Mouse (Mus musculus): ENCODE results near the gene Elp5. TPM values are rescaled to one million over a fixed set of nuclear protein-coding genes. Genes with fewer than 3 reads are reported as not detected.
"Not testable (repeated sequence)": the region's sequence is repeated elsewhere in the genome, so short reads cannot be mapped to it uniquely, and the experiment has no call there.

The Elp5 gene
- polyA plus RNA-seq, 1 experiment from 2014 or later, result 111 TPM

DNA sequence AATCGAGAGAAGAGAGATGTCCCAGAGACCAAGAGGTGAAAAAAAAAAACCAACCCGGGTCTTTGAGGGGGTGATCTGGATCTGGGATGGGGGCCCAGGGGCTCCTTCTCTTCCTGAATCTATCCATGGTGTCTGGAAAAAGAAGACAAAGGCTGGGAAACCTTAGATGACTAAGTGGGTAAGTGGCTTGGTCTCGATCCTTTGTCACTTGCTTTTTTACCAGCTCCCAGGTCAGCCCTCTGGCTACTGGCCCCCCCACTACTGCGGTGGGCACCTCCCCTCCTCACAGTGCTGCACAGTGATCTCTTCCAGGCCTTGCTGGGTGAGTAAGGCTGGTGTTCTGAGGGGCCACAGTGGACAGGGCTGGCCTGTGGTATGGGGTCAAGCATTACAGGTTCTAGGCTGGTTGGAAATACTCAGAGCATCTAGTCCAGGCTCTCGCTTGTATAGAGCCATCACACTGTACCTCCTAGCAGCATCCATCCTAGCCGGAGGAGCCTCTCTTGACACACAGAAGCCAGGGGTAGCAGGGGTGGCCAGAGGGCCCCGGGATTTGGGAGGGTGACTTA is 35.0 kb upstream of the Elp5 start:
- H3K9ac ChIP-seq (replicated peaks; ENCODE audit: low read depth, low read length), result no peak overlapping the region
- no peak overlapping the region for H3K27ac ChIP-seq (ENCODE audit: low read length)
- no peak for ATAC-seq (ENCODE audit: insufficient number of reproducible peaks, insufficient read depth, low FRiP score, low read depth)
- H3K9me3 ChIP-seq (ENCODE audit: control insufficient read depth, low read depth, low read length), result no peaks in the 10 kb centered on the region
- H3K36me3 ChIP-seq (ENCODE audit: control insufficient read depth, insufficient read depth, low read length), result peaks cover 6% of the 10 kb centered on the region
- peaks cover 37% of the 10 kb centered on the region for H3K4me1 ChIP-seq (ENCODE audit: control insufficient read depth, insufficient read depth, low read length)
- peak overlapping the region; percentile 86; the same call in 1 of the 2 replicates for H3K4me2 ChIP-seq (replicated peaks; ENCODE audit: low read depth, low read length)
- no peak overlapping the region for H3K4me3 ChIP-seq (ENCODE audit: low read depth, low read length)
- H3K27me3 ChIP-seq (ENCODE audit: control insufficient read depth, insufficient read depth, low read length), result no peaks in the 10 kb centered on the region
- 34% methylated on average over 7 of the region's 7 CpGs for whole genome bisulfite sequencing

DNA sequence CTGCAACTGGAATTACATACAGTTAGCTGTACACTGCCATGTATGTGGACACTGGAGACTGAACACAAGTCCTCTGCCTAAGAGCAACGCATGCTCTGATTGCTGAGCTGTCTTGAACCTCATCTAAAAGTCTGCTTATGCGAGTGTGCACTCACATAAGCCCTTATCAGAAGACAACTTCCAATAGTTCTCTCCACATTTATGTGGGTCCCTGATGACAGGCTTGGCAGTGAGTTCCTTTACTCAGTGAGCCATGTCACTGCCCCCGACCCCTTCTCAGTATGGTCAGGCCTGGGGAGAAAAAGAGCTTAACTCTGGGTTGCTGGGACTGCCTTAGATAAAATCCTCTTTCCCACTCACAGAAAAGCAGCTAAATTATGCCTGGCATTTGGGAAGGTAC is 34.4 kb upstream of the Elp5 start, which contains the start of gene Dlg4:
Dlg4 (plus strand) TSS at position 274 of the 400 bp plus-strand sequence.
- H3K27ac ChIP-seq (ENCODE audit: low read length), result peak within 1 kb of the TSS; percentile 89
- peaks cover 13% of the 10 kb centered on the region for H3K36me3 ChIP-seq (ENCODE audit: control insufficient read depth, insufficient read depth, low read length)
- peak within 1 kb of the TSS; percentile 62; the same call in 1 of the 2 replicates for H3K4me3 ChIP-seq (ENCODE audit: low read depth, low read length)
- no peak within 1 kb of the TSS for H3K9ac ChIP-seq (replicated peaks; ENCODE audit: low read depth, low read length)
- no peaks in the 10 kb centered on the region for H3K9me3 ChIP-seq (ENCODE audit: control insufficient read depth, low read depth, low read length)
- ATAC-seq (ENCODE audit: insufficient number of reproducible peaks, insufficient read depth, low FRiP score, low read depth), result no peak
- 65% methylated on average over 3 of the region's 3 CpGs for WGBS
- no peaks in the 10 kb centered on the region for H3K27me3 ChIP-seq (ENCODE audit: control insufficient read depth, insufficient read depth, low read length)
- H3K4me1 ChIP-seq (ENCODE audit: control insufficient read depth, insufficient read depth, low read length), result peaks cover 37% of the 10 kb centered on the region
- peak within 1 kb of the TSS; percentile 86 for H3K4me2 ChIP-seq (replicated peaks; ENCODE audit: low read depth, low read length)

DNA sequence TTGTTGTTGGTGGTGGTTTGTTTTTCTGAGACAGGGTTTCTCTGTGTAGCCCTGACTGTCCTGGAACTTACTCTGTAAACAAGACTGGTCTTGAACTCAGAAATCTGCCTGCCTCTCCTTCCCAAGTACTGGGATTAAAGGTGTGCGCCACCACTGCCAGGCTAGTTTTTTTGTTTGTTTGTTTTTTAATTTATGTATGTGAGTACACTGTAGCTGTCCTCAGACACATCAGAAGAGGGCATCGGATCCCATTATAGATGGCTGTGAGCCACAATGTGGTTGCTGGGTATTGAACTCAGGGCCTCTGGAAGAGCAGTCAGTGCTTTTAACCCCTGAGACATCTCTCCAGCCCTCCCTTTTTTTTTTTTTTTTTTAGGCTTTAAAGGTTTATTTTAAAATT is 33.9 kb upstream of the Elp5 start:
- H3K9ac ChIP-seq (replicated peaks; ENCODE audit: low read depth, low read length); H3K27me3 ChIP-seq (ENCODE audit: control insufficient read depth, insufficient read depth, low read length); H3K4me2 ChIP-seq (replicated peaks; ENCODE audit: low read depth, low read length); H3K4me3 ChIP-seq (ENCODE audit: low read depth, low read length); H3K9me3 ChIP-seq (ENCODE audit: control insufficient read depth, low read depth, low read length); ATAC-seq (ENCODE audit: insufficient number of reproducible peaks, insufficient read depth, low FRiP score, low read depth); H3K27ac ChIP-seq (ENCODE audit: low read length): not testable (repeated sequence)
- Histone ChIP-seq H3K4me1 (ENCODE audit: control insufficient read depth, insufficient read depth, low read length) (peaks cover 37% of the 10 kb centered on the region), H3K36me3 (ENCODE audit: control insufficient read depth, insufficient read depth, low read length) (peaks cover 17% of the 10 kb centered on the region)
- 79% methylated on average over 2 of the region's 2 CpGs for WGBS

DNA sequence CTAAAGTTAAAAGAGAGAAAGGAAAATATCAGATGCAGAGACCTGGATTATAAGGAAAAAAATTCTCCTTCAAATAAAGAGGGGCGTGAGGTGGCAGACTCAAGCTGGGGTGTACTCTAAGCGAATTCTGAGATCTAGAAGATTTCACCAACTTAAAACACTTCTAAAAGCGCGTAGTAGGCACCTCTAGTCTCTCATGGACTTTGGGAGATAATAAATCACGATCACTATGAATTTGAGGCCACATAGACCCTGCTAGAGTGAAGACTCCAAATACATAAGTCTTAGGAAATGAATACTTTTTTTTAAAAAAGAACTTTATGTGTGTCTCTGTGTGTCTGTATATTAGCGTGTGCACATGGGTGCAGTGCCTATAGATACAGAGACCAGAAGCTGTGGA is 33.4 kb upstream of the Elp5 start:
- no peaks in the 10 kb centered on the region for H3K27me3 ChIP-seq (ENCODE audit: control insufficient read depth, insufficient read depth, low read length)
- no peak overlapping the region for H3K27ac ChIP-seq (ENCODE audit: low read length)
- H3K9me3 ChIP-seq (ENCODE audit: control insufficient read depth, low read depth, low read length), result no peaks in the 10 kb centered on the region
- peaks cover 21% of the 10 kb centered on the region for H3K36me3 ChIP-seq (ENCODE audit: control insufficient read depth, insufficient read depth, low read length)
- H3K4me2 ChIP-seq (replicated peaks; ENCODE audit: low read depth, low read length), result peak overlapping the region; percentile 54; the same call in 1 of the 2 replicates
- no peak overlapping the region for H3K9ac ChIP-seq (replicated peaks; ENCODE audit: low read depth, low read length)
- WGBS, result 70% methylated on average over 6 of the region's 6 CpGs
- H3K4me3 ChIP-seq (ENCODE audit: low read depth, low read length), result no peak overlapping the region
- ATAC-seq (ENCODE audit: insufficient number of reproducible peaks, insufficient read depth, low FRiP score, low read depth), result no peak
- peaks cover 35% of the 10 kb centered on the region for H3K4me1 ChIP-seq (ENCODE audit: control insufficient read depth, insufficient read depth, low read length)

DNA sequence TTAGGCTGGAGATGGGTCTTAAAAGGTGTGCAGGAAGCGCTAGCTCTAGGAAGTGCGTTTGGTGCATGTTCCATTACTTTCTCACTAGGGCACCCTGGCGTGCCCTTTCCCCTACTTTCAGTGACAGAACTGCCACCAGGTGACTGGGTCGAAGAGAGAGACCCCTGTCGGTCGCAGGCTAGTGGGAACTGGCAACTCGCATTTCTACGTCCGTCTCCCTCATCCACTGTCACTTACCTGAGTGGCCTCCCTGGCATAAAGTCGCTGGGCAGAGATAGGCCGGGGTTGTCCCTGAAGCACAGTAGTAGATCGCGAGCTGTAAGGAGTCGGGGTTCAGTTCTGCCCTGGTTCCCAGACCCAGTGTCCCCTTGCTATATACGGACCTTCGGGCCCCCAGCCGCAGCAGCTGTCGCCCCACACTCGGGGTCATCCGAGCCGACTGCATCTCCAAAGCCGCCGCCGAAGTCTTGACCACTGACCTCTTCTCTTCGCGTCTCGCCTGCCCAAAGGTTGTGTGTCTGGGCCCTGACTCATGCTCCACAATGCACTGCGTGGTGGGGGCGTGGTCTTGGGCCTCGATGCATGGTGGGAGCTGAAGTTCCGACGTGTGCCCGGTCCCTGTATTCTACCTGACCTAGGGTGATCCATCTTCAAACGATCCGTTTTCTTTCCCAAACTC is 32.7 kb upstream of the Elp5 start, which contains the start of gene Acadvl:
Acadvl (minus strand) TSS at position 532 of the 679 bp plus-strand sequence.
- Histone ChIP-seq H3K4me2 (replicated peaks; ENCODE audit: low read depth, low read length) (peak within 1 kb of the TSS; percentile 54), H3K27me3 (ENCODE audit: control insufficient read depth, insufficient read depth, low read length) (no peaks in the 10 kb centered on the region), H3K9ac (replicated peaks; ENCODE audit: low read depth, low read length) (peak within 1 kb of the TSS; percentile 60), H3K4me3 (ENCODE audit: low read depth, low read length) (peak within 1 kb of the TSS; percentile 47), H3K9me3 (ENCODE audit: control insufficient read depth, low read depth, low read length) (no peaks in the 10 kb centered on the region), H3K4me1 (ENCODE audit: control insufficient read depth, insufficient read depth, low read length) (peaks cover 28% of the 10 kb centered on the region), H3K36me3 (ENCODE audit: control insufficient read depth, insufficient read depth, low read length) (peaks cover 28% of the 10 kb centered on the region), H3K27ac (ENCODE audit: low read length) (peak within 1 kb of the TSS; percentile 34; the same call in 1 of the 2 replicates)
- peak; percentile 82 for ATAC-seq (ENCODE audit: insufficient number of reproducible peaks, insufficient read depth, low FRiP score, low read depth)
- WGBS, result under 1% methylated on average over 35 of the region's 35 CpGs

DNA sequence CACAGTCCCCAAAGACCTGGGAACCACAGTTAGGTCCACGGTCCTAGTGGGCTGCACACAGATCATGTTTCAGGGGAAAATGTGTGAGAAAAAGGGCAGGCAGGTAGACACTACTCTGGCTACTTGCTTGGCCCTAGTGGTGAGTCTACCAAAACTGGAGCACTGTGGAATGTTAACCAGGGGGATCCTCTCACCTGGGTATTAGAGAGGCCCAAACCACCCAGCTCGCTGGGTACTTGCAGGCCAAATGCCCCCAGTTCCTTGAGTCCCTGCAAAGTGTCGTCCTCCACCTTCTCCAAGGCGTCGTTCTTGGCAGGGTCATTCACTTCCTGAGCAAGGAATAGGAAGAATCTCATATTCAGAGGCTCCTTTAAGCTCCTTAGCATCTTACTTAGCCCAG is 31.7 kb upstream of the Elp5 start:
- H3K36me3 ChIP-seq (ENCODE audit: control insufficient read depth, insufficient read depth, low read length), result peaks cover 38% of the 10 kb centered on the region
- no peak overlapping the region for H3K9ac ChIP-seq (replicated peaks; ENCODE audit: low read depth, low read length)
- 60% methylated on average over 5 of the region's 5 CpGs for WGBS
- H3K4me2 ChIP-seq (replicated peaks; ENCODE audit: low read depth, low read length), result 0 out of 2 replicates have a peak overlapping the region, but pooled peaks have one; percentile 54
- H3K27me3 ChIP-seq (ENCODE audit: control insufficient read depth, insufficient read depth, low read length), result no peaks in the 10 kb centered on the region
- no peaks in the 10 kb centered on the region for H3K9me3 ChIP-seq (ENCODE audit: control insufficient read depth, low read depth, low read length)
- no peak overlapping the region for H3K4me3 ChIP-seq (ENCODE audit: low read depth, low read length)
- ATAC-seq (ENCODE audit: insufficient number of reproducible peaks, insufficient read depth, low FRiP score, low read depth), result no peak
- H3K27ac ChIP-seq (ENCODE audit: low read length), result no peak overlapping the region
- peaks cover 19% of the 10 kb centered on the region for H3K4me1 ChIP-seq (ENCODE audit: control insufficient read depth, insufficient read depth, low read length)

DNA sequence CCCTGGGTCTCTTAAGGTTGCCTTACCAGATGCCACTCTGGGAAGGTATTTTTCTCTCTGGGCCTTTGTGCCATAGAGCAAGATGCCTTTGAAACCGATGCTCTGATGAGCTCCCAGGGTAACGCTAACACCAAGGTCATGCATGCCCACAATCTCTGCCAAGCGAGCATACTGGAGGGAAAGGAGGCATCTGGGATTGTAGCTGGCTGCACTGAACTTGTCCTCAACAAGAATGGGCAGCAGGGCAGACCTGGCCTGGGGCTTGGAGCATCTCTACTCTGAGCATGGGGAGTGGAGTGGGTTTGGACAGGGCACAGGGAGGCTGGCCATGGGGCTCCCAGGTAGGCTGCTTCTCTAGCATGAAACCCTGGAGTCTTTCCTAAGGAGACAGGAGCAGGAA is 31.1 kb upstream of the Elp5 start:
- Histone ChIP-seq H3K4me1 (ENCODE audit: control insufficient read depth, insufficient read depth, low read length) (peaks cover 18% of the 10 kb centered on the region), H3K4me2 (replicated peaks; ENCODE audit: low read depth, low read length) (no peak overlapping the region), H3K36me3 (ENCODE audit: control insufficient read depth, insufficient read depth, low read length) (peaks cover 44% of the 10 kb centered on the region), H3K9me3 (ENCODE audit: control insufficient read depth, low read depth, low read length) (no peaks in the 10 kb centered on the region), H3K9ac (replicated peaks; ENCODE audit: low read depth, low read length) (no peak overlapping the region), H3K4me3 (ENCODE audit: low read depth, low read length) (no peak overlapping the region), H3K27me3 (ENCODE audit: control insufficient read depth, insufficient read depth, low read length) (no peaks in the 10 kb centered on the region), H3K27ac (ENCODE audit: low read length) (no peak overlapping the region)
- ATAC-seq (ENCODE audit: insufficient number of reproducible peaks, insufficient read depth, low FRiP score, low read depth), result no peak
- 83% methylated on average over 3 of the region's 3 CpGs for WGBS

DNA sequence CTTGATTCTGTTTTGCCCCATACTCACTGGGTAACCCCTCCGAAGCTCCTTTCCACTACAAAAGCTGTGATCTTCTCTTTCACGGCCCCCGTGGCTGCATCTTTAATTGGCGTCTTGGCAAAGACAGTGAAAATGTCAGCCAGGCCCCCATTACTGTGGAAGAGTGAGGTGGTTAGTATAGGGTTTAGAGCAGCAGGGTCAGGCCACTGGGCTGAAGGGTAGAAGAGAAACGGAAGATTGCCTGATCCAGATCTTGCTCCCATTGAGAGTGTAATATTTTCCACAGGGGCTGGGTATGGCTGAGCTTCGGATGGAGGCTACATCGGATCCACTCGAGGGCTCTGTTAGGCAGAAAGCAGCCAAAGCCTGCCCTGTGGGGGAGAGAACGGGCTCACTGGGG is 30.6 kb upstream of the Elp5 start:
- Histone ChIP-seq H3K4me3 (ENCODE audit: low read depth, low read length) (no peak overlapping the region), H3K4me1 (ENCODE audit: control insufficient read depth, insufficient read depth, low read length) (peaks cover 16% of the 10 kb centered on the region), H3K4me2 (replicated peaks; ENCODE audit: low read depth, low read length) (no peak overlapping the region), H3K27ac (ENCODE audit: low read length) (no peak overlapping the region), H3K9me3 (ENCODE audit: control insufficient read depth, low read depth, low read length) (no peaks in the 10 kb centered on the region), H3K9ac (replicated peaks; ENCODE audit: low read depth, low read length) (no peak overlapping the region), H3K27me3 (ENCODE audit: control insufficient read depth, insufficient read depth, low read length) (no peaks in the 10 kb centered on the region), H3K36me3 (ENCODE audit: control insufficient read depth, insufficient read depth, low read length) (peaks cover 49% of the 10 kb centered on the region)
- 86% methylated on average over 9 of the region's 9 CpGs for WGBS
- no peak for ATAC-seq (ENCODE audit: insufficient number of reproducible peaks, insufficient read depth, low FRiP score, low read depth)
